Mouse (Mus musculus) CH12F3 (cell line): ENCODE results near the gene Zdhhc21.

Experiments
- in situ Hi-C: fragments of 300-500 bp; cut with MboI; formaldehyde crosslinking; loops from 2 replicates; pipeline ENCODE4 v1.14.3; 2020; ENCODE audit warnings: low sequenced_read_pairs

Gene Zdhhc21

DNA sequence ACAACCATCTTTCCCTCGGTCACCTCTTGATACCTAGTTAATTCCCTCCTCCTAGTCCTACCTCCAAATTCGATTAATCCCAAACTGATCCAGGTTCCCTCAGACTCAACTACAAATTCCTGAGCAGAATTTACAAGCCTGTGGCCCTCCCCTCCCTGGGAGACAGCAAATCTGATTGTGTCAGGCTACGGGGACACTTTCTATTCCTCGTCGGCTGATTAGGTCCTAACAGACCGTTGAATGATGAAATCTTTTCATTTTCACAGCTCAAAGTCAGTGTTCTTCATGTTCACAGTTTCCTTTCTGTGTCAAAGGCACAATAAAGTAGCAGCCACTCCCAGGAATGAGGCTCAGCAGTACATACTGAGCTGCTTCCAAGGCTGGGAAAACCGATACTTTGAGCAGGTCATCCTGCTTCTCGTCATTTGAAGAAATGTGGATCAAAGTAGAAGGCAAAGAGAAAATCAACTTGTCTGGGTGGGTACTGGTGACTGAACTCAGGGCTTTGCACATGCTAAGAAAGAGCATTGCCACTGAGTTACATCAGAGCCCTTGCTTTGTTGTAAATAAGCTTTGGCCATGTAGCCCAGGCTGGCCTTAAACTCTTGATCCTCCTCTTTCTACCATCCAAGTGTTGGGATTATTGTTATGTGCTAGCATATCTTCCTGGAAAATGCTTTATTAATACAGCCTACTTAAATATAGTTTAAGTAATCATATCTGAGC is 5.4 kb upstream of the Zdhhc21 start:
- in situ Hi-C loops, result no loop called here

DNA sequence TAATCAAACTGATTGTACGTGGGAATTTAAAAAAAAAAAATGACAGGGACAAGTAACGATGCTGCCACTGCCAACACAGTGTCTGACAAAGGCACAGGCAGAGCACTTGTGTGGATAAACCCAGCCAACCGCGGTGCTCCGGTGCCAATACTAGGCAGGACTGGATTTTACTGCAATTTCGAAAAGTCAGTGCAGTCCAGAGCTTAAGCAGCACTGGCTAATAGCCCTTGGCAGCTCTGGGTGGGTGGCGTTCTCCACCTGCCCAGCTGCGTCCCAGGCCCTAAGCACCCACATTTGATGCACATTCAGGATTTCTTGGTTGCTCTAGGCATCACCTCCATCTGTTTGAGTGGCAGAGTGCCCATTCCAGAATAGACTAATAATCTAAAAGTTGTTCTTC is 3.6 kb upstream of the Zdhhc21 start:
- in situ Hi-C loops, result no loop called here

DNA sequence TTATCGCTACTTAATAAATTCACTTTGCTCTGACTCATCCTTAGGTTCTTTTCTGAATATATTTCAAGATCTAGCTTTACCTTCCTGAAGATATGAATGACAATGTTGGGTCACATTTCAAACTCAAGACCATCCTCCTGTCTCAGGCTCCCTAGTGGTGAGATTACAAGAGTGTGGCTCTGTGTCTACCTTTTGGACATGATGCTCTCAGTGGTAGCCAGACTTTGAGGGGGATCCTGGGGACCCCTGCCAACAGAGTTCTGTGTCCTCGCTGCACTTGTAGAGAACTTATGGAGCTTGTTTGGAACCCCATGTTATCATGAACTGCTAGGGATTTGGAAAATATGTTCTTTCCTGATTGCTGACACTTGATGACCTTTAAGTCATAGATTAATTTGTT is 1.7 kb upstream of the Zdhhc21 start:
- in situ Hi-C loops, result no loop called here

DNA sequence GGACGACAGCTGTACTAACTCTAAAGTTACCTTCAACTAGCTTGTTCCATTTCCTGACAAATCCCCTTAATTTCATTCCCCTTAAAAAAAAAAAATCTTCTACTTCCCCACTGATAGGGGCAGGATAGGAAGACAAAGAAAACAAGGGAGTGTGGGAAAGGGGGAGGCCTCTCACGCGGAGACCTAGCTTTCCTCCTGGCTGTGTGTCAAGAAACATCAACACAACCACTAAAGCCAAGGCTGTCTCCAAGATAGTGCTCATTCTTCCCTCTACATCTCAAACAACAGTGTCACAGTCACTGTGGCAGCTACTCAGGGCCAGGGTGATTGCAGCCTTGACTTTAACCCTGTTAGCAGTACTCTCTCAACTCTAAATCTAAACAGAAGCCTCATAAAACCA is 808 bp upstream of the Zdhhc21 start:
- in situ Hi-C loops, result no loop called here

DNA sequence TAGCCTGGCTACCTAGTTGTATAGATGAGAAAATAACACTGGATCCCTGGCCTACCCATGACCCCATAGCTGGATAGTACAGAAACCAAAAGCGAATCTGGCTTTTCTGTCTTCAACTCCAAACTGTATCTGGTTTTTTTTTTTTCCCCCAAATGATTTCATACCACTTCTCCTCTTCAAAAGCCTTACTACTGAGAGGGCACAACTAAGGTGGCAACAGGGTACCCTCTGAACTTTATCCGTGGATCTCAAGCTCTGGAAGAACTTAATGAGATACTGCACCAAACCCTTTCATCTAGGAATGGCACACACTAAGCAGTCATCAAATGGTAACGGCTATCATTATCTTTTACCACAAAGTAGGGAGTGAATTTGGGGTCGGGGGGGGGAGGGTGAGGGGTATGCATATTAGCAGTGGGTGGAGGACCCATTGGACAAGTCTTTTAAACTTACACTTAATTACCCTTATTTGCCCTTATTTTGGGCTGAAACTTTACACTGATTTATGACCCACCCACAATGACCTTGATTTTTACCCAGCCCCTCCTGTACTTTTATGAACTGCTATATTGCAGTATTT is 1.2 kb downstream of the Zdhhc21 start:
- in situ Hi-C loops, result no loop called here

DNA sequence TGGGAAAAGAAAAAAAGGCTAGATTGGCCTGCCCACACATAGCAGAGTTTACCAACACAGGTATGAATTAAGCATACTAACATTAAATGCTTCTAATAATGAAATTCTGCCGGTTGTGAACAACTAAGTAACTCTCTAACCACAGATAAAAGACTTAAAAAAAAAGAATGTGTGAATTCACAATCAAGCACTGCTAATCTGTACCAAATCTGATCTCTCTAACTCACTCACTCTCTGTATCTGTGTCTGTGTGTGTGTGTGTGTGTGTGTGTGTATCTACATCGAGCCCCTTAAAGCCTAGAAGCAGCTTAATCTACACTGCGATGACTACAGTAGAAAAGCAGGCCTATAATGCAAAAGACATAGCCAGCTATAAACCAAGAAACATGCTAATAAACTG is 2.8 kb downstream of the Zdhhc21 start:
- in situ Hi-C loops, result no loop called here

DNA sequence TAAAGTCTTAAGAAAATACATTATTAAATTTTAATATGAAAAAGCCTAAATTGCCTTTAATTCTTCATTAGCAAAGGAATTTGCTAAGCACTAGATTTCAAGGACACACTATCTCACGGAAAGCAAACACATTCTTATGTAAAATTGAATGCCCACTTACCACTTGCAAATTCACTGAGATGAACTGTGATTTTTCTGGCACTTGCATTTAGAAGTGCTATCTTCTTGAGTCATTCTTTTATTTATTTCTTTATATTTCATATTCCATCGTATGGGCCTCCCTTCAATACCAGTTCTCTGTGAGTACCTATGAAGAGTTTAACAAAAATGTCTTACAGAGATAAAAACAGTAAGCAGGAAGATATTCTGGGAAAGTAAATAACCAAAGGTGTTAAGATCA is 5.9 kb downstream of the Zdhhc21 start:
- in situ Hi-C loops, result no loop called here

DNA sequence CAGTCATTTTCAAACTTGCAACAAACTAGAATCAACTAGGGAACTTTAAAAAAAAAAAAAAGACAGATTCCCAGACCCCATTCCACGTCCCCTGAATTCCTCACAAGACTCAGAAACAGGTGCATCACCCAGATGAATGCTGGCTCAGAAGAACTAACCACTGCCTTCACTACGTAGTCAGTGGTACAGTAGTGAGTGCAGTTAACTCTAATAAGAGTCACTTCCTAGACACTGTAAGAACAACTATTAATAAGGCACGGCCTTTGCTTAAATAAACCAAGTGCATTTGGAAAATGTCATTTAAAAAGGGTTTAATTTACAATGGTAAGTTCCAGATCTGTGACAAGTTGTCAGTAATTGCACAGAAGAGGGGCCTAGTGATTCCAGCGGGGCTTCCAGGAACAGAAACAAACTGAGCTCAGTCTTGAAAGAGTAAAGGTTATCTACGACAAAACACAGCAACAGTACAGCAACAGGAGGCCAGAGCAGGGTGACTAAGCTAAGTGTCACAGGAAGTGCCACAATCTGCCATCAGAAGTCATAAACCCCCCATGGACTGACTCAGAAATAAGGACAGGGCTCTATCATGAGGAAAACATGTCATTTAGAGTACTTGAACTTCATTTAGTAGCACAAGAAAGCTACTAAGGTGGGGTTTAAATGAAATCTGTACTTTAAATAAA is 11.1 kb downstream of the Zdhhc21 start:
- in situ Hi-C loops, result no loop called here

DNA sequence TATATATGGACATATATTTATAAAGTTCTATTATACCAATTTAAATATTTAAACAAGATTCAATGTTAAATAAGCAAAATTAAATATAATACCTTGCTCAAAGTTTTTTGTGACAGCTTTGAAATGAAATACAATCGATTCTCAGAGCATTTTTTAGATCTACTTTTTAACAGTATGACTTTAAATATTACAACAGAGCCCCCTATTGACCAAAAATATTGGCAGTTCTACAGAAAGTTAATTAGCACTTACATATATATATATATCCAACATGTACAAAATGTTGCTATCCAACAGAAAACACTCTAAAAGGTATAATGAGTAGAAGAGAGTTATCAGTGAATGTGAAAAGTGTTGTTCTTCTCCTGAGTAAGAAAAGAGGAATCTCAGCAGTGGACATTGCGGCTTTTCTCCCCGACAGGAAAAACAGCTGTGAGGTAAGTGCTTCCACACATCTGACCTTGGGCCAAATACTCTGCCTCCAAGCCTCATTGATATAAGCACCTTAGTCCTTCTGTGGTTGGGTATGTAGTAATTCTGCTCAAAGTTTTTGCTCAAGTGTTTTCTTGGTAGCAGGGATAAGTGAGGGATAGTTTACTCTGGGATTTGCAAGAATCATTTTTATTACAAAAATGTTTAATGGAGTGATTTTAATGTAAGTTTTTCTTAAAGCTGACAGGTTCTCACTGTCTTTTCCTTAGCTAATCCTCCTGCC is 22.1 kb downstream of the Zdhhc21 start:
- in situ Hi-C loops, result no loop called here

DNA sequence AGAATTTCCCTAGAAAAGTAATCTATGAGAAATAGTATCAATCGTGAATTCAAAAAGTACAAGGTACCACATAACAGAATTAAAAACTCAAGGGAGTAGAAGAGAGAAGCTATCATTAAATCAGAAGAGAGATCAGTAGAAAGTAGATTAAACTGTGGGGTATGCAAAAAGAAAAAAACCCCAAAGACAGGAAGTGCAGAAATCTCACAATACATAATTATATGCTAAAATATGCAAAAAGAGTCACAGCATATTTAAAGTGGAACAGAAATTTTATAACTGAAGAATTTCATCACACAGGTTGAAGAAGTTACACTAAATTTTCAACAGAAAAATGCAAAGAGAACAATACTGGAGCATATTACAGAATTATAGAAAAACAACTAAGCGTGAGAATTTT is 28.6 kb downstream of the Zdhhc21 start:
- in situ Hi-C loops, result no loop called here

DNA sequence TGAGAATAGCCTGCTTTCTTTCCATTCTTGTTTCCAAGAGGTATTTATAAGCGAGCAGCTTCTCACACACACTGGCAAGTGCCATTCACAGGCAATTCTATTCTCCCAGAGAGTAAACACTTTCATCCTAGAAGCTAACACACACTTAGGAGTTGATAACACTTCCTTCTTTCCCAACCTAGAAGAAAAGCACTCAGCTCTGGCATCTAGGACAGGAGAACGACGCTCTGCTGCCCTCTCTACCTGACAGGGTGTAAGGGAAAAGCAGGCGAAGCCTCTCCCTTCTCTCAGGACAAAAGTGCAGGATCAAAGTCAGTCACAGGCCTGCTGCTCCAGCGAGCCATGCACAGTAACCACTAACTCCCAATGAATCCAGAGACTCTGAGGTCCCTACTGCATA is 30.3 kb downstream of the Zdhhc21 start:
- in situ Hi-C loops, result no loop called here

DNA sequence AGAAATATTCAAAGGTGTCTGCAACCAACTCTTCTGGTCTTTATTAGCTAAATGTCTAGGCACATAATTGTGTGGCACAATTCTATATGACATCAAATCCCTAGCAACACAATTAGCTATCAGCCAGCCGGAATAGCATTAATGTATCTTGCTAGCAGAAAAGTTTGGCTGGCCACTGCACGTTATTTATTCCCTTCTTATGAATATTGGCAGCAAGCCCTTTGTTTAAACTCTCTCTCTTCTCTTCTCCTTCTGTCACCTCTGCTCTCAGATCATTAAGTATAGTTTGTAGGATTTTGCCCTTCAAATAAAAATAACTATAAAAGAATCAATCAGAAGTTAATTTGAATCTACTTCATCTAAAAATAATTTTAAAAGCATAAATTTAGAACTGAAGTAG is 32.8 kb downstream of the Zdhhc21 start:
- in situ Hi-C loops, result no loop called here

DNA sequence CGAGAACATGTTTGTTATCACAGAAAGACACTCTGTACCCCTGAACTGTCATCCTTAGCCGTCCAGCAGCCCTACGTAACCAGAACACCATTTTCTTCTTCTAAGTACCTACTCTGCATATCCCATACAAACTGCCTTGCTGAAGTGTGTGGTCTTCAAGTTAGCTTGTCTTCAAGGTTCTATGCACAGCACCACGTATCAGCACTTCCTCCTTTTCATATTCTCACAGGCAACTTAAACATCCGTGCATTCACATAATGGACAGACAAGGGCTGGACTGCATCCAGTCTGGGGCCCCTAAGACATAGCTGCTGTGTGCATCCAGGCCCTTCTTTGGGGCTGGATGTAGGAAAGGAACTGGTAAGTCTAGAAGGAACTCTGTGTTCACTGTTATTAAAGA is 41.9 kb downstream of the Zdhhc21 start:
- in situ Hi-C loops, result no loop called here

DNA sequence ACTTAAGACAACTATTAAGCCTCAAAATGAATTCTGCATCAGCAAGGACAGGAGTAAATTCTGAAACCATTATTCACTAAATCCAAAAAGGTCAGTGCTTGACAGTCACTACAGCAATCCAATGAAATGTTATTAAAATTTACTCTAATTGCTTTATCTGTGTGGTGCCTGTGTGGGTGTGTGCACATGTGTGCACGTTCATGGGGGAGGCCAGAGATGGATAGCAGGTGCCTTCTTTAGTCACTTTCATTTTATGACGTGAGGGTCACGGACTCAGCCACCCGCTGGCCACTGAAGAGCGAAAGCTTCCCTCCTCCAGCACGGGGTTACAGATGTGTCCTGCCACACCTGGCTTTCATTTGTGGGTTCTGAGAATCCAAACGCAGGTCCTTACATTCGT is 43.4 kb downstream of the Zdhhc21 start:
- in situ Hi-C loops, result no loop called here

DNA sequence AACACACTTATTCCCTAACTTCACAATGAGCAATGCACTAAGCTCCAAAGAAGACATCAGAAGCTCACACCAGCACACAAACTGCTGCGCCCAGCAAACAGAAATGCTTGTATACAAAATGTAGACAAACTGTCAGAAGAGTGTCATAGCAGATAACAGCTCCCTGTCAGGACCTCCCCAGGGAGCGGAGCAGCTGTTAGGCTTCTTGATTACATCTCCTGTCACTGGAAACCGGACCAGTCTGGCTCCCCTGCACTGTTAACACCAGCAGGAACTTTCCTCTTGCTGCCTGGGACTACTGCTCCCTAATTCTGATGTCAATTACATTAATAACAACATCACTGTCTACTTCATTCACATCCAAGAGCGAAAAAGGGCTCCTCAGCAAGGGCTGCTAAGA is 44.5 kb downstream of the Zdhhc21 start:
- in situ Hi-C loops, result no loop called here

DNA sequence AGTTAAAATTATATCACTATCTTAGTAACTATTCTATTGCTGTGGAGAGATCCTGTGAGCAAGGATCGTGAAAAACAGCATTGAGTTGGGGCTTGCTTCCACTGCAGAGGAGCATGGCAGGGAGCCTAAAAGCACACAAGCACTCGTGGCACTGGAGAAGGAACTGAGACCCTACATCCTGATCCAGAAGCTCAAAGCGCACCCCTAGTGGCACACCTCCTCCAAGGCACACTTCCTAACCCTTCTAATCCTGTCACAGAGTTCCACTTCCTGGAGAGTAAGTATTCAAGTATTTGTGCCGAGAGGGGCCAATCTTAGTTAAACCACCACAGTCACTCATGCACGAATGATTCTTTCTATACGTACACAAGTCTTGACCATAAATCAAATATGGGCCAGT is 46.4 kb downstream of the Zdhhc21 start:
- in situ Hi-C loops, result no loop called here

DNA sequence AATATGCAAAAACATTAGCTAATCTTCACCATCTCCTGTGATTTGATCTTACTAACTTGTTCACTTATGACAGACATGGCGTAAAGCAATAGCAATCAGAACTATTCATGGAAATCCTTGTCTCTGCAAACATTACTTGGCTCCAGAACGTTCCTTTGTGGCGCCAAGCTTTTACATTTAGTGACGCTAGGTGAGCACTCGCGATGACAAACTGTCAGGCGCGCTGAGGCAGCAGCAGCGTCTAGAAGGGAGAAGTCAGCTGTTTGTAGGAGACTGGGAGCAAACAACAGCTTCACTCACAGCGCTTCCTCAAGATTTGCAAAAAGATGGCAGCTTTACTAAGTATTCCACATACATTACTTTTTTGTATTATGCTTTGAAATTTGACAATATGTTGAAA is 51.9 kb downstream of the Zdhhc21 start:
- in situ Hi-C loops, result no loop called here

DNA sequence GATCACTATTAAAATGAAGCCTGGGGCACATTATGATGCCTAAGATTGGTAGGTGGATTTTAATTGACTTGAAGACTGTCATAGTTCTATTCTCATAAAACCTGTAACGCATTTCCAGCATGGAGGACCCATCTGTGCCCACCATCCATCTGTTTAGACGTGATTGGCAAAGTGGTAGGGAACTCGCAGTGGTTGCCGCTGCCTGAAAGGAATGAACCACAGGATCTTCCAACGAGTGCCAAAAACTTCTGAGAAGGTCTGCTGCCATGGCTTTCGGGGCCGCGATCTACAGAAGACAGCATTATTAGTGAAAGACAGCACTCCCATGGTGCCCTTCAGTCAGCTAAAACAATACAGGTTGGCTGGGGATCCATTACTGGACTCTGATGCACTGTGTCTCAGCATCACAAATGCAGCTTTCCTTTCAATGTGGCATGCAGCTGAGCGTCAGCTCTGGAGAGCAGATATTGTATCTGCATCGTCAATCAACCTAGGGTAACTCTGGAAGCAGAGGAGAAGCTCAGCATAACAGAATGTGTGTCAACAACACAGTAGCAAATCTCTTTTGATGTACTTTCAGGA is 53.5 kb downstream of the Zdhhc21 start:
- in situ Hi-C loops, result no loop called here

DNA sequence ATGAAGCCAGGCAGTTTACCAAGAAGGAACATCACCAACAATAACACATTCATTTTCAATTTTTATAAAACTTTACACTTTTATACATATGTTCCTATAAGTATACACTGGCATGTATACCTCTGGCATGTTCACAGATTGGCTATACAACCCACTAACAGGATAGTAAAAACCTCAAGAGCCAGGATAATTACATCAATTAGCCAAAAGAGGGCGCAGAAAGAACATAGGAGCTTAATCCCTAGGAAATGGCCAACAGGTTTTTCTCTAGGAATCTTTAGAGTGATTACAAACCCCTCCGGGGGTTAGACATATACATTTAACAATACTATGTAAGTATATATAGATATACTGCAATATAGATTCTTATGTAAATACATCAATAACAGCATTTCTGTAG is 55.7 kb downstream of the Zdhhc21 start:
- in situ Hi-C loops, result no loop called here

DNA sequence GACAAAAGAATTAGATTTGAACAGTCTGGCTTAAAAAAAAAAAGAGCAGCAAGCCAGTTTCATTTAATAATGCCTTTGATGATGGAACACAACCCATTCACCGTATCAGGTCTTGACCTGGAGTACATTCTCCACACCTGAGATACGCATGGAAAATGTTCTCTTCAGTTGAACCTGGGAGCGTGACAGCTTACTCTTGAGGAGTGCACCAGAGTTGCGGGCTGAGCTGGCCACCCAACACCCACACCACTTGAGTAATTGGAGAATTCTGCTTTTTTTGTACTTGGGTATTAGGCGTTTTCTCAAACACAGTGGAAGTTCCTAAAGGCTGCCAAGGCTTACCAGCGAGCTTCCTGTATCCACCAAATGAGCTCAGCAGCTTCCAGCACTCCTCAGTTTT is 66.2 kb downstream of the Zdhhc21 start:
- in situ Hi-C loops, result no loop called here

DNA sequence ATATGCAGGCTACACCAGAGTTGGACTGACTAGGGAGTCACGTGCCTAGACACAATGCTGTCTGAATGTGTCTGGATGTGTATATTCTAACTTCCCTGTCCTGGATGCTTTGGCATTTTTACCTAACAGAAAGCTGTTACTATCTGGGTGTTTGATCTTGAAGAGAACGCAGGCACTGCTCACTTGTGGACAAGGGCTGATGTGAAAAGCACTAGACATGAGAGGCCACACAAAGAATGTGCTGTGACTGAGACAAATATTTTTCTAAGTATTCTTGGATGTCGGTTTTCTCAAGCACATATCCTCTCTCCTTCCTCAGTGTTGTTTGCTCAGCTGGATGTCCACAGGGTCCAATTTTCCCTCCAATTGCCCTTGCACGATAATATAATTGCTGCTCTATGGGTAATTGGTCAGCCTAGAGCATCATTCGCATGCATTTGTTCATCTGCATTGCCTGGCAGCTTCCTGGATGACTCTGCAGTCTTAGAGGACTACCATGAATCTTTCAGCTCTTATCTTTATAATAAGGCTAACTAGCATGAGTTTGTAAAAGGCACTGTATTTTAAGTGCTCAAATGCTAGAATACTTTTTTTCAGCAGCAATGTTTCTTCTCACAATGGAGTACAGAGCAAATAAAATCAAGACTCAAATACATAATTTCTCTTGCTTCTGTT is 66.7 kb downstream of the Zdhhc21 start:
- in situ Hi-C loops, result no loop called here
